Mouse (Mus musculus) G1E (cell line): ENCODE data around the gene Clstn3. TPM values are rescaled to one million over a fixed set of nuclear protein-coding genes. Genes with fewer than 3 reads are reported as not detected.

Source experiments
- ATAC-seq: 2 replicates; pipeline ENCODE4 v1.8.0; 2016; ENCODE audit warnings: mild to moderate bottlenecking; ENCODE audit not compliant: insufficient number of reproducible peaks, poor library complexity, low FRiP score, severe bottlenecking; ENCODE audit errors: extremely low read depth
- DNase-seq: peaks from one replicate; pipeline ENCODE4 v3.0.0; 2012; ENCODE audit warnings: low spot score
- H3K27me3 ChIP-seq: 2 replicates; pipeline ENCODE4 v1.6.1; 2012; ENCODE audit warnings: mild to moderate bottlenecking, low read length, inconsistent platforms; ENCODE audit not compliant: insufficient read depth
- H3K36me3 ChIP-seq: replicated peaks from 2 replicates; pipeline ENCODE3; 2012; ENCODE audit warnings: mild to moderate bottlenecking, inconsistent platforms
- H3K4me1 ChIP-seq: 2 replicates; pipeline ENCODE4 v1.6.1; 2012; ENCODE audit warnings: low read depth, low read length, inconsistent platforms, mixed read lengths; ENCODE audit not compliant: insufficient read depth
- H3K4me3 ChIP-seq: 2 replicates; pipeline ENCODE4 v1.5.1; 2012; ENCODE audit warnings: low read depth, mild to moderate bottlenecking, inconsistent platforms, low read length, moderate library complexity, mixed read lengths
- H3K9me3 ChIP-seq: replicated peaks from 2 replicates; pipeline ENCODE4 v1.6.1; 2012; ENCODE audit warnings: inconsistent platforms
- CTCF ChIP-seq: IDR thresholded peaks from 2 replicates; pipeline ENCODE4 v1.5.1; 2012; ENCODE audit warnings: low read depth, low read length, inconsistent platforms, mixed read lengths
- GATA1 ChIP-seq: IDR thresholded peaks from 2 replicates; pipeline ENCODE4 v1.6.1; 2012; ENCODE audit warnings: borderline replicate concordance, low read length, inconsistent platforms, mixed read lengths
- GATA2 ChIP-seq: IDR thresholded peaks from 2 replicates; pipeline ENCODE4 v1.6.1; 2012; ENCODE audit warnings: low read depth, low read length, inconsistent platforms, borderline replicate concordance
- POLR2AphosphoS5 ChIP-seq: IDR thresholded peaks from 2 replicates; pipeline ENCODE4 v1.6.1; 2012; ENCODE audit warnings: low read depth, low read length, inconsistent platforms; ENCODE audit not compliant: insufficient replicate concordance
- TAL1 ChIP-seq: conservative IDR thresholded peaks from 2 replicates; pipeline ENCODE4 v1.6.1; 2012; ENCODE audit warnings: low read depth, low read length, inconsistent platforms, mixed read lengths
- polyA plus RNA-seq: library from polyadenylated mRNA; stranded (reverse); fragments of >175 nt; gene quantifications from 2 replicates; pipeline ENCODE4 v1.2.3, GENCODE M21; 2012
- total RNA-seq, 2 experiments: library from RNA; stranded (forward) in 1 of 2; stranded (reverse) in 1 of 2; fragments of 200-1000 nt in 1 of 2; fragments of >200 nt in 1 of 2; fragmentation: Nextera tagmentation in 1 of 2; gene quantifications; 2 replicates each; pipeline ENCODE4 v1.2.3; 2014 to 2017

Clstn3 gene
- total and polyA plus RNA-seq, 3 experiments: 4.2 to 11.5 (median 4.6) TPM

DNA sequence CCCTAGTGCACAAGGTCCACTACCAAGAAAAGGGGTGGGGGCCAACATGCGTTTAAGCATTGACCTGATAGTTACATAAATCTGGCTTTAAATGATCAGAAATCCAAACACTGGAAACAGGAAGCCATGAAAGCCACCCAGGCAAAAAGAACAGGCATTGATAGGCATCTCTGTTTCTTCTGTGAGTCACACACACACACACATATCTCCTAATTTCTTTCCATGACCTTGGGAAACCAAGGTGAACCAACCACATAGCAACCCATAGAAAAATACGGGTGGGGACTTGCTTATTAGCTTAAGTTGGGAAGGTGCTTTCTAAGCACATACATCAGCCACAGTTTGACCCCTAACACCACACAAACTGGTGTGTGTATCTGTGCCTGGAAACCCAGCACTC lies 17.2 kb downstream of the Clstn3 start:
- no peak overlapping the region for H3K4me3 ChIP-seq
- H3K4me1 ChIP-seq: peaks cover 18% of the 10 kb centered on the region
- DNase-seq (no peak), ATAC-seq (no peak)
- H3K36me3 ChIP-seq: no peaks in the 10 kb centered on the region
- no peaks in the 10 kb centered on the region for H3K9me3 ChIP-seq
- TF ChIP-seq TAL1 (no peak), GATA1 (no peak), POLR2AphosphoS5 (no peak), GATA2 (no peak), CTCF (no peak)
- peaks cover 21% of the 10 kb centered on the region; the same call in 1 of the 2 replicates for H3K27me3 ChIP-seq

DNA sequence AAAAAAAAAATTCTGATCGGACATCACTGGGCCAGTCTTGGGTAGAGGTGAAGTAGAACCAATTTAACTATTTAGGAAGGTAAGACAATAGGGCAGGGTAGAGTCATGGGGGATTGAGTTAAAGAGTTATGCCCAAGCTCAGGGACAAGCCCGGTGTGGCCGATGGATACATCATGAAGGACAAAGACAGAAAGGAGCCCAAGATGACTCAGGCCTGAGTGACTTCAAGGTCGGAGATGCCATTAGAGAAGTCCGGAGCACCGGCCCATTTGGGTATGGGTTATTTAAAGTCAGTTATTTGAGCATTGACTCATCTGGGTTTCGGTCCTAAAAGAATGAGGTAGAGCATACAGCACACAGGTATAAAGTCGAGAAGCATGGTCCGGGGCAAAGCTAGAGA lies 18.1 kb downstream of the Clstn3 start:
- no peak for ATAC-seq
- peaks cover 18% of the 10 kb centered on the region; the same call in 1 of the 2 replicates for H3K27me3 ChIP-seq
- peaks cover 12% of the 10 kb centered on the region for H3K4me1 ChIP-seq
- TF ChIP-seq GATA1: no peak
- no peak for TF ChIP-seq GATA2
- no peak for TF ChIP-seq POLR2AphosphoS5
- no peak for TF ChIP-seq CTCF
- no peak for TF ChIP-seq TAL1
- no peaks in the 10 kb centered on the region for H3K9me3 ChIP-seq
- H3K36me3 ChIP-seq: no peaks in the 10 kb centered on the region
- DNase-seq: no peak
- H3K4me3 ChIP-seq: no peak overlapping the region

GRCm38 (mm10) chr6:124446024-124446423 lies 18.6 kb downstream of the Clstn3 start:
- no peak for DNase-seq
- TF ChIP-seq GATA1 (no peak), GATA2 (no peak), POLR2AphosphoS5 (no peak), CTCF (no peak), TAL1 (no peak)
- Histone ChIP-seq H3K9me3 (no peaks in the 10 kb centered on the region), H3K4me3 (no peak overlapping the region), H3K4me1 (peaks cover 12% of the 10 kb centered on the region), H3K36me3 (no peaks in the 10 kb centered on the region), H3K27me3 (peaks cover 18% of the 10 kb centered on the region; the same call in 1 of the 2 replicates)
- ATAC-seq: no peak

DNA sequence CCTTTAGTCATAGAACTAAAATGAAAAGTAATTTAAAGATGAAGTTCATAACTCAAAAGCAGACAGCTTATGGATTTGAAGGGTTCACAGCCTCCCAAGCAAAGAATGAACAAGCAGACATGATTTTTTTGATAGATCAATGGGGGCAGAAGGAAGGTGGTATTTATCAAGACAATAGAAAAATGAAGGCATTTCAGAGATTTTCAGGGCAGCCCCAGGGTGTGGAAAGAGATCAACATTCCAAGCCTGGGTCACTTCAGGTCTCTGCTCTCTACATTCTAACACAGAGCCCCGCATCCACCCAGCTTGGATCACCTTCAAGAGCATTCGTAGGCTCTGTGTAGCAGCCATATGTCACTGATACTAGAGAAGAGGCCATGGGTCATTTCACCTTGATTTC lies 21.3 kb downstream of the Clstn3 start:
- Histone ChIP-seq H3K36me3 (no peaks in the 10 kb centered on the region), H3K9me3 (no peaks in the 10 kb centered on the region), H3K4me3 (no peak overlapping the region), H3K27me3 (peaks cover 11% of the 10 kb centered on the region; the same call in 1 of the 2 replicates), H3K4me1 (0 out of 2 replicates have a peak, but pooled peaks cover 2% of the 10 kb centered on the region)
- no peak for DNase-seq
- TF ChIP-seq POLR2AphosphoS5 (no peak), TAL1 (no peak), CTCF (no peak), GATA1 (no peak), GATA2 (no peak)
- ATAC-seq: no peak

DNA sequence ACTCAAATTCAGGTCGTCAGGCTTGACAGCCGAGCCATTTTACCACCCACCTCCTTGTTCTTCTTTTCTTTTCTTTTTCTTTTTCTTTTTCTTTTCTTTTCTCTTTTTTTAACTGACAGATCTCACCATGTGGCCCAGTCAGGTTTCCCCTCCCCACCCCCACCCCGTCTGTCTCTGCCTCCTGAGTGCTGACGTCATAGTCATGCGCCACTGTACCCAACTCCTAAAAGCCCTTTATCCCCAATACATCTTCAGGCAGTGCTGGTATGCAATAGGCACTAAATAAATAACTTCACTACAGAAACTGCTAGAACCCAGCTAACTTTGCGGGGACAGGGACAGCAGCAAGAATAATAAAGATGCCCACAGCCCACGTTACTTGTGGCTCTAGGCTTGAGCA lies 28.3 kb downstream of the Clstn3 start:
- Histone ChIP-seq H3K27me3 (peaks cover 27% of the 10 kb centered on the region), H3K4me1 (peaks cover 8% of the 10 kb centered on the region; the same call in 1 of the 2 replicates), H3K4me3 (no peak overlapping the region), H3K9me3 (no peaks in the 10 kb centered on the region), H3K36me3 (no peaks in the 10 kb centered on the region)
- TF ChIP-seq POLR2AphosphoS5: no peak
- no peak for TF ChIP-seq CTCF
- no peak for TF ChIP-seq GATA2
- no peak for TF ChIP-seq GATA1
- TF ChIP-seq TAL1: no peak
- DNase-seq: no peak
- ATAC-seq: no peak

DNA sequence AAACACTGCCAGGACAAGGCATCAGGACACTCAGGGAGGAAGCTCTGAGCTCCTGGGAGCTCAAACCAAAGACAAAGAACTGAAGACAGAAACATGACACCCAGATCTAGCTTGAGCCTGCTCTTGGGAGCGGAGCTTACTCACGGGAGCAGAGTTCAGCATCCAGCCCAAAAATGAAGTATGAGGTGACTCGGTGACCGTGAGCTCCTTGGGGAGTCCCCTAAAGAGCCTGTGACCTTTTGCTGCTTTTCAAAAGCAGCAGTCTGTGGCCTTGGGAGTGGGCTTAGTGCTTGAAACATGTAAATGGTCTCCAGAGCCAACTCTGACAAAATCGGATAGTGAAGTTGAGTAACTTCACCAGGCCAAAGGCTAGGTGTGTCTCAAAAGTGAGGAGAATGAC lies 29.4 kb downstream of the Clstn3 start:
- peaks cover 8% of the 10 kb centered on the region; the same call in 1 of the 2 replicates for H3K4me1 ChIP-seq
- no peak for TF ChIP-seq POLR2AphosphoS5
- TF ChIP-seq CTCF: no peak
- TF ChIP-seq GATA2: no peak
- no peak for TF ChIP-seq TAL1
- no peak for TF ChIP-seq GATA1
- H3K4me3 ChIP-seq: no peak overlapping the region
- no peak for ATAC-seq
- no peaks in the 10 kb centered on the region for H3K36me3 ChIP-seq
- DNase-seq: no peak
- peaks cover 29% of the 10 kb centered on the region for H3K27me3 ChIP-seq
- H3K9me3 ChIP-seq: no peaks in the 10 kb centered on the region
